Mouse (Mus musculus) bone marrow macrophage, adult 2 months (primary cell): ENCODE results near the gene Psen1. TPM values are rescaled to one million over a fixed set of nuclear protein-coding genes. Genes with fewer than 3 reads are reported as not detected.

Experiments used
- H3K27ac ChIP-seq: 2 replicates; pipeline ENCODE4 v1.5.1; 2012; ENCODE audit warnings: low read depth, low read length; ENCODE audit not compliant: insufficient read depth
- H3K4me1 ChIP-seq: 2 replicates; pipeline ENCODE4 v1.6.1; 2012; ENCODE audit warnings: low read length; ENCODE audit not compliant: control insufficient read depth, insufficient read depth
- H3K4me3 ChIP-seq: 2 replicates; pipeline ENCODE4 v1.5.1; 2012; ENCODE audit warnings: mild to moderate bottlenecking, low read length, moderate library complexity; ENCODE audit not compliant: insufficient read depth
- CTCF ChIP-seq: IDR thresholded peaks from 2 replicates; pipeline ENCODE4 v1.5.1; 2012; ENCODE audit warnings: low read depth, mild to moderate bottlenecking, low read length, moderate library complexity
- POLR2A ChIP-seq: IDR thresholded peaks from 2 replicates; pipeline ENCODE4 v1.6.1; 2012; ENCODE audit warnings: mild to moderate bottlenecking, low read depth, low read length, borderline replicate concordance
- polyA plus RNA-seq: library from polyadenylated mRNA; stranded (reverse); fragments of >200 nt; gene quantifications from 2 replicates; pipeline ENCODE4 v1.2.4, GENCODE M21; 2012; ENCODE audit not compliant: missing spikeins, insufficient read depth, insufficient read length

The Psen1 gene
- polyA plus RNA-seq, 1 experiment = 83.6 TPM

GRCm38 (mm10) chr12:83749186-83749585 lies 61.2 kb downstream of the Psen1 start:
- Histone ChIP-seq H3K4me3 (no peak overlapping the region), H3K4me1 (no peaks in the 10 kb centered on the region), H3K27ac (no peak overlapping the region)
- no peak for TF ChIP-seq POLR2A
- no peak for TF ChIP-seq CTCF

GRCm38 (mm10) chr12:83752495-83752894 lies 64.5 kb downstream of the Psen1 start:
- Histone ChIP-seq H3K4me1 (no peaks in the 10 kb centered on the region), H3K4me3 (no peak overlapping the region), H3K27ac (no peak overlapping the region)
- TF ChIP-seq CTCF (no peak), POLR2A (no peak)

- Histone ChIP-seq H3K4me3 (no peak overlapping the region), H3K4me1 (peaks cover 7% of the 10 kb centered on the region; the same call in 1 of the 2 replicates), H3K27ac (no peak overlapping the region)
- no peak for TF ChIP-seq POLR2A
These were observed 70.8 kb downstream of the Psen1 start for GRCm38 (mm10) chr12:83758735-83759134.

- Histone ChIP-seq H3K27ac (no peak overlapping the region), H3K4me1 (peaks cover 7% of the 10 kb centered on the region; the same call in 1 of the 2 replicates), H3K4me3 (no peak overlapping the region)
- TF ChIP-seq POLR2A = no peak
- TF ChIP-seq CTCF = no peak
These were observed 72.2 kb downstream of the Psen1 start for GRCm38 (mm10) chr12:83760201-83760600.

GRCm38 (mm10) chr12:83762706-83763105 lies 74.8 kb downstream of the Psen1 start:
- Histone ChIP-seq H3K4me1 (peaks cover 7% of the 10 kb centered on the region; the same call in 1 of the 2 replicates), H3K27ac (no peak overlapping the region), H3K4me3 (no peak overlapping the region)
- TF ChIP-seq CTCF (no peak), POLR2A (no peak)

GRCm38 (mm10) chr12:83763311-83764043 lies 75.5 kb downstream of the Psen1 start, which contains the start of gene Papln:
Papln (plus strand) TSS chr12:83763634.
- Histone ChIP-seq H3K4me3 (peak within 1 kb of the TSS; percentile 32), H3K4me1 (peaks cover 7% of the 10 kb centered on the region; the same call in 1 of the 2 replicates), H3K27ac (no peak within 1 kb of the TSS)
- TF ChIP-seq CTCF (no peak), POLR2A (no peak)

- Histone ChIP-seq H3K4me1 (peaks cover 7% of the 10 kb centered on the region; the same call in 1 of the 2 replicates), H3K4me3 (peak overlapping the region; percentile 16; the same call in 1 of the 2 replicates), H3K27ac (no peak overlapping the region)
- TF ChIP-seq POLR2A (no peak), CTCF (no peak)
These were observed 76.1 kb downstream of the Psen1 start for GRCm38 (mm10) chr12:83764044-83764365.

- H3K4me3 ChIP-seq = no peak overlapping the region
- TF ChIP-seq CTCF (no peak), POLR2A (no peak)
- H3K4me1 ChIP-seq = peaks cover 7% of the 10 kb centered on the region; the same call in 1 of the 2 replicates
- H3K27ac ChIP-seq = no peak overlapping the region
These were observed 76.6 kb downstream of the Psen1 start for GRCm38 (mm10) chr12:83764519-83764918.

- peaks cover 9% of the 10 kb centered on the region; the same call in 1 of the 2 replicates for H3K4me1 ChIP-seq
- TF ChIP-seq CTCF (no peak), POLR2A (no peak)
- no peak overlapping the region for H3K27ac ChIP-seq
- H3K4me3 ChIP-seq = no peak overlapping the region
These were observed 78.1 kb downstream of the Psen1 start for GRCm38 (mm10) chr12:83765965-83766603.

- Histone ChIP-seq H3K4me3 (no peak overlapping the region), H3K27ac (no peak overlapping the region), H3K4me1 (peaks cover 8% of the 10 kb centered on the region; the same call in 1 of the 2 replicates)
- TF ChIP-seq CTCF (no peak), POLR2A (no peak)
These were observed 79.9 kb downstream of the Psen1 start for GRCm38 (mm10) chr12:83767833-83768232.
